Mouse (Mus musculus): ENCODE data around the gene Rnf123.

Rnf123 gene

DNA sequence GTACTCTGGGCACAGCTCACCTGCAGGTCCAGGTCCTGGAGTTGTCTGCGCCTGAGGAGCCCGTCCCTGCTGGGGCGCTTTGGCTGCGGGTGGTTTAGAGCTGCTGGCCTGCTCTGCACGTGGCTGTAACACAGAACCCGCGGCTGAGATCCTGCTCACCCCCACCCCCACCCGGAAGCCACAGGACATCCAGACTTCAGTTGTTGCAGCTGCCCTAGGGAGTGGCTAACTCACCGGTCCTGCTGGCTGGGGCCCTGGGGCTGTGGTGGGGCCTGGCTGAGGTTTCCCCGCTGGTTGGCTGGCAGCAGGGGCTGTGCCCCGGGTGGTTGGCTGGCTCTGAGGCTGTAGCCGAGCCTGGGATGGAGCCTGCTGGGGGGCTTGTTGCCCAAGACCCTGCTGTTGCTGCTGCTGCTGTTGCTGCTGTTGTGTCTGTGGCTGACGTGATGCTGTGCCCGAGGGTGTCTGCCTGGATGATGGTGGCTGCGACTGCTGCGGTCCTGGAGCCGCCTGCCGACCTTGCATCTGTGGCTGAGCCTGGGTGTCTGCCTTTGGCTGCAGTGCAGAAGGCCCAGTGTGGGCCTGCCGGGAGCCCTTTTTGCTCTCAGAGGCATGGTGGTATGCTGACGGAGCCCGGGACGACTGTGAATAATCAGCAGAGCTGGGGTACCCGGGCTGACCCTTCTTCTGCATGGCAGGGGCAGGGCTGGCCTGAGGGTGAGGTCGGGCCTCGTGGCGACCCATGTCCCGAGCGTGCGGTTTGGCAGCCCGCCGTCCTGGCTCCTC is 21.8 kb upstream of the Rnf123 start:
- CTCF ChIA-PET = no interaction called here

DNA sequence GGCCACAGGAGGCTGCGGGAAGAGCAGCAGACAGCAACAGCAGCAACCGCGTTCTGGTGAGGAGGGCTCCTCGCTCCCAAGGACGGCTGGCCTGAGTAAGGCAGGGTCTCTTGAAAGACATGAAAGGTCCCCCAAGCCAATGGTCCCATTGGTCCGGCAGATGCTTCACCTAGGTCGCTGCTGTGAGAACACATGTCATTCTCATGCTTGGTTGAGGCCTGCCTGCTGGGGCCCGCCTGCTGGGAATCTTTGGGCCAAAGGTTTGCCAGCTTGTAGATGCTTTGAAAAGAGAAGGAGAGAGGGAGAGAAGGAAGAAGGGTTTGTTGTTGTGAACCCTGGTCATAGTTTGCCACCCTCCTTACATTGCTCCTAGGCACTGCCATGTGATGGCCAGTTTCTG is 16.5 kb upstream of the Rnf123 start:
- CTCF ChIA-PET = no interaction called here

DNA sequence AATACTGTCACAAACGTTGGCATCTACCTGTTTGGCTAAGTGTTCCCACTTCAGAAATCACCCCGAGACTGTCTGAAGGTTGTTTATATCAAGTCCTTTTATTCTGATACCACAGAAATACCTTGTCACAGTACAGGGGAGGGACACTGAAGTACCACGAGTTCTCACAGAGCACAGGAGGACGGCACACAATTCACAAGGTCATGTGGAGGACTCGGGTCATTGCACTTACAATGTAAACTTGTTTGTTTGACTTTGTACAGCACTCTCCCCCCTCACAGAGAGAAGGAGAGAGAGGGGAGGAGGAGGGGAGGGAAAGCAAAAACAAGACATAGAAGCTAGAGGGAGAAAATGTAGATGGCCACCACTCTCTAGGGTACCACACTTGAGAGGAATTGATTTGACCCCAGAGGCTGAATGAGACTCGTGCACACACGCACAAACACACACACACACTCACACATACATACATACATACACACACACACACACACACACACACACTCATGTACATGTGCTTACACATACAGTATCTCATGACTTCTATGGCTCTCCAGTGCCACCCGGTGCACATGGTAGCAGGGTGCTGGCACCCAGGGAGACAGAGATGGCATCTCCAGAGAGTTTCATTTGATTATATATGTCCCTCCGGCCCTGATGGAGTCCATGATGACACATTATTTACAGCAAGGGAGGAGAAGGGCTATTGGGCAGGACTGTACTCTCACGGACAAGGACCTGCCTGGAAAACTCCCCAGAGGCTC is 13.0 kb upstream of the Rnf123 start:
- CTCF ChIA-PET = interaction anchor here (0.6 kb wide), 2 partner anchors 18 to 81 kb away, joined by 3 read pairs; no protein-coding TSS in a partner anchor

DNA sequence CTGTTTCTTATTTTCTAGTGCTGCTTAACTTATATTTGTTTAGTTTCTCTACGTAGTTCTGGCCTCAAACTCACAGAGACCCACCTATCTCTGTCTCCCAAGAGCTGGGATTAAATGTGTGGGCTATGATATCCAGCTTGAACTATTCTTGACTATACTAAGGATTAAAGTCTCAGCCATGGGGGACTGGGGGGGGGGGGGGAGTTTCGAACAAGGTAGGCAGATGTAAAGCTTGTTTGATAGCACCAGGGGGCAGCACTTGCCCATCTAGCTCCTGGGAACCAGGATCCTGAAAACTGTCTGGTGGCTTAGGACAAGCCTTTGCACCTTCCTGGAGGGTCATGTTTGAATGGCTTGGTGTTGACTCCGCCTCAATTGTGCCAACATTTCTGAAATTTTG is 12.4 kb upstream of the Rnf123 start:
- CTCF ChIA-PET = interaction anchor here (0.6 to 0.9 kb wide), 4 partner anchors 17 to 231 kb away, joined by 3 to 8 read pairs (median 3); no protein-coding TSS in a partner anchor

DNA sequence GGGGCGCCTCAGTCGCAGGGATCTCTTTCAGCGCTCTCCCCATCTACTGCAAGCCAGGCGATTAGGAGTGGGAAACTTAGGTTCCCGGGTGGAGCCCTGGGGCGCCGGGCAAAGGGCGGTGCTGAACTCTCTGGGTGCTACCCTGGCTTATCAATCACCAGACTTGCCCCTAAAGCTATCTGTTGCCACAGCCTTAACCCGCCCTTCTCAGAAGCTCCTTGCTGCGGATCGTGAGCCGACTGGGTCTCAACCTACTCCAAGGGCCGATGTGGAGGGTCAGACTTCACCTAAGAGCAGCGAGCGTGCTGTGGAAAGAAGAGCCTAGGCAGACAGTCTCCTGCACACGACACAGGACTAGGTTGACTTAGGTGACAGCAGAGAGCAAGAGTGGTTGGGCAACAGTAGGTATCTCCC is 11.9 kb upstream of the Rnf123 start:
- CTCF ChIA-PET = interaction anchor here (0.6 to 0.9 kb wide), 2 partner anchors 219 to 232 kb away, joined by 3 to 8 read pairs; no protein-coding TSS in a partner anchor

DNA sequence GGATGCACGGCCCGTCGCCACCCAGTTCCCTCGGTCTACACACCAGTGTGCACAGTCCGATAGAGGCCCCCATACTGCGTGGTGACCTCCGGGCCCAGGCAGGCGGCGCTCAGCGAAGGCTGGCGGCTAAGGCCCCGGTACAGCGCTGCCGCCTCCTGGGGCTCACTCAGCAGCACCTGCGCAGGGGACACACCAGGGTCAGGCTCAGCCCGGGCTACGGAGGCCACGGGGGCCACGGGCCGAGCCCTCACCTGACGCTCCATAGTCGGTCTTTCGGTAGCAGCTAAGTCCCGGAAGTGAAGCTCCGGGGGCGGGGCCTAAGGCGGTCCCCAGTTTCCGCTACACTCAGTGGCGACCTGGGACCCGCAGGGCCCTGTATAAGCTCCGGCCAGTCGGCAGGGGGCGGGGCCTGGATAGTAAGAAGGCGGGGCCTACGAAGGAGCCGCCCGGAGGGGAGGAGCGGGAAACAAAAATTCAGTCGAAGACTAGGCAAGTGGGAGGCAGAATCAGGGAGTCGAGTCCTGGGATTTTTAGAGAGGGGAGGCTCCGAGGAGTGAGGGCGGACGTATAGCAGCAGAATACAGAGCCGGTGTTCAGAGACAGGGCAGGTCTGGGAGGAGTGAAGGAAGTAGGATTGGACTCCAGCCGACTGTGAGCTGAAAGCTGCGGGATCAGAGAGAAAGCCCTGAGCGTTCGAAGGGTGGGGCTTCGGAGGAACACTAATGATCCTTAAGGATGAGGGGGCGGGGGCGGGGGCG is 11.2 kb upstream of the Rnf123 start, which contains the start of gene Apeh:
Gene Apeh, minus strand, starts transcription at position 423 of the 758 bp plus-strand sequence.
- CTCF ChIA-PET = no interaction called here

DNA sequence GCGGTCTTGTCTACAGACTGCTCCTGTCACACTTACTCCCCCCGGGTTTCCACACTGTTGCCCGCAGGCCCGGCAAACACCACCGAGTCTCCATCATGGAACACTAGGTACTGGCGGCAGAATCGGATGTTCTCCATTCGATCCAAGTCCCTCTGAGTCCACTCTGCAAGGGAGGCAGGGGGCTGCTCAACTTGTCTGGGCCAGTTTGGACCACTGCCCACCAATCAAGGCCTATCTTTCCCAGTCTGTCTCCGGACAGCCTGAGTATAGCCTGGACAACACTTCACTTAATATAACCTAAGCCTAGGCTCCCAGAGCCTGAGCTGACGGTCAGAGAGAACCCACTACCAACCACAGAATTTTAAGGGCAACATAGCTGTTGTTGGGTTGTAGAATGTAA is 10.4 kb upstream of the Rnf123 start:
- CTCF ChIA-PET = no interaction called here

DNA sequence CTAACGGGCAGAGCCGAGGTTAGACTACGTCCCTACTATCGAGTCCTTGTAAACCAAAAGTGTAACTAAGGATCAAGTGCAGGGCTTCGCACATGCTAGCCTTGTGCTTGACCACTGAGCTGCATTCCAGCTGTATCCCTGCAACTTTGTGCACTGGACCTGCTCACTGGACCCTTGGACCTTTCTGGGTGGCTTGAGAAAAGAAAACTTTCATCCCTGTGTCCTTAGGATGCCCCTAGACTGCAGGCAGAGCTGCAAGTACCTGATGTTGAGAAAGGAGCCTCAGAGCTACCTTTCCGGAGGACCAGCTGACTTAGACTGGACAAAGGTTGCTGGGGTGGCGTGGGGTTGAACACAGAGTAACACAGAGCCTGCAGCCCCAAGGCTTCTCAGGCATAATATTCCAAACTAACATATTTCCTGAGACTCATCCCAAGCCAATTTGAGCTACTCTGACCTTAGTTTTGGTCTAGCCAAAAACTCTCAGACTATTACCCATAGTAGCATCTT is 7.5 kb upstream of the Rnf123 start:
- CTCF ChIA-PET = no interaction called here

DNA sequence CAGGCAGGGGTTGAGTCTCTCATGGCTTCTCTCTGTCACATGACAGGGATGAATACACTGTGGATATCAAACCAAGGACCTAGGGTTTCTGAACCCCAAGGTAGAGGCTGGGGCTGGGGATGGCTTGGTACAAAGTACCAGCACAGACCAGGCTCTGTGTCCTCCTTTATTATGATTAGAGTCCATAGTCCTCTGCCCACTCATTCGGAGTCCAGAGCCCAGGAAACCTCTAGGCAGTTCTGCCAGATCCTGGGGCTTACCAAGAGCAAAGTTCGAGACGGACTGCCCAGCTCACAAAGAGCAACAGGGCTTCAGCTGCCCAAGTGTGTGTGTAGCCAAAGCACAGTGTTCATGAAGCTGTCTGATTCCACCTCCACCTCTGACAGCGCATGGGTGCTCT is 2.1 kb upstream of the Rnf123 start:
- CTCF ChIA-PET = no interaction called here

DNA sequence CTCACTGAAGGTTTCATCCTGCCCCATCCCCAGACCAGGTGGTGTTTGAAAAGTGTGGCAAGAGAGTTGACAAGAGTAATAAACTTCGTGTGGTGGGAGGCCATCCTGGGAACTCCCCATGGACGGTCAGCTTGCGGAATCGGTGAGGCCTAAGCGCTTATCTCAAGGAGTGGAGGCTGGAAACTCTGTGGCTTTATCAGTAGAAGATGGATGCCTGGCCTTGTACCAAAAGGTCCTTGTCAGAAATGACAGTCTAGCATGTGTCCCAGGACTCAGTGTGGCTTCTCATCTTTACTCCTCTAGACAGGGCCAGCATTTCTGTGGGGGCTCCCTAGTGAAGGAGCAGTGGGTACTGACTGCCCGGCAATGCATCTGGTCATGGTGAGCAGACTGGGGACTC is 415 bp upstream of the Rnf123 start:
- CTCF ChIA-PET = no interaction called here

DNA sequence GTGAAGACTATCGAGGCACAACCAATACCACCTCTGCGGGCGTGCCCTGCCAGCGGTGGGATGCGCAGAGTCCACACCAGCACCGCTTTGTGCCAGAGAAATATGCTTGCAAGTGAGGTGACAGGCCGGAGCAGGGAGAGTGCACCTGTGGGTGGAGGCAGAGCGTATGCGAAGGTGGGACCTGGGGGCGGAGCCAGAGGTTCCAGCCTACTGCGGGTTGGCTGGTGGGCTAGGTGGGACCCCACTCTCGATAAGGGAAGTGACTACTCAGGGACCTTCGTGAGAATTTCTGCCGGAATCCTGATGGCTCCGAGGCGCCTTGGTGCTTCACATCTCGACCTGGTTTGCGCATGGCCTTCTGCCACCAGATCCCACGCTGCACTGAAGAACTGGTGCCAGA is 597 bp downstream of the Rnf123 start:
- CTCF ChIA-PET = no interaction called here

DNA sequence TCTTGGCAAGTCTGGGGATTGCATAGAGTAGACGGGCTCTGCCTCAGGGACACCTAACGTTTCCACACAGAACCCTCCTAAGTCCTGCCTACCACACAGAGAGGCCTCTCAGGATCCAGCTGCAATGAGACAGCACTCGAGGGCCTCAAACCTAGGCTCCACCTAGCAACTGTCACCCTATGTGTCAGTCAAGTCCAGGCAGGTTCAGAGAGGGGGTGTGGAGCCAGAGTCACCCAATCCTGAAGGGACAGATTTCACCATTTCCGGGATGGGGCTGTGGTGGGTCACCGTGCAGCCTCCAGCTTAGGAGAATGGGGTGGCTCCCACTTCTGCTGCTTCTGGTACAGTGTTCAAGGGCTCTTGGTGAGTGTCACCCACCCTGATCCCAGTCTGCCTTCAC is 3.0 kb downstream of the Rnf123 start, which contains the start of gene Mst1:
Gene Mst1, plus strand, starts transcription at position 269 of the 400 bp plus-strand sequence.
- CTCF ChIA-PET = no interaction called here

DNA sequence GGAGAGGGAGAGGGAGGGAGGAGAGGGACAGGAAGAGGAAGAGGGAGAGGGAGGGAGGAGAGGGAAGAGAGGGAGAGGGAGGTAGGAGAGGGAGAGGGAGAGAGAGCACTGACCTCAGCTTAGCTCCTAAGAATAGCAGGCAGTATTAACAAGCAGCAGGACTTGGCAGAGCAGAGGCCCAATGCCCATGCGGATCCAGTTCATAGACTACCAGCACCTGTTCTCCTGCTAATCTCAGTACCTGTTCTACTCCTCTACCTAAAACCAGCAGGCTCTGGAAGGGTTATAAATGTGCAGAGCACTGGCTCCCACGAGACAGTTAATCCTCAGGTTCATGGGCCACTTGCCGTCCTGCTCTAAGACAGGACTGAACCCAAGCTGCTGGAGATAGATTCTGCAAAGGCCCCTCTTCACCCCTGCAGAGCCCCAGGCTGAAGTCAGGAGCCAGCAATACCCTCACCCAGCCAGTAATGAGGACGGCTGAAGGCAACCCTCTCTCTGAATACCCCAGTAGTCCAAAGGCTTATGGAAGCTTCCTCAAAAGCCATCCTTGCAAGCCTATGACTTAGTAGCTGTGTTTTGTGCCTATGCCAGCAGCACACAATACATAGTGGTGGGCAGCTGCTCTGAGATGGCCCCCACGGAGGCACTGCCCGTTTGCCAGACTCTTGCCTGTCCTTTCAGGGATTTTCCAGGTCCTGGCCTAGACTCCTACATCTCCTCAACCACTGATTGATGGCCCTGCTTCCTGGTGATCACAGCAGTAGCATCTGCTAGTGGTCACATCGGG is 9.8 kb downstream of the Rnf123 start:
- CTCF ChIA-PET = no interaction called here

DNA sequence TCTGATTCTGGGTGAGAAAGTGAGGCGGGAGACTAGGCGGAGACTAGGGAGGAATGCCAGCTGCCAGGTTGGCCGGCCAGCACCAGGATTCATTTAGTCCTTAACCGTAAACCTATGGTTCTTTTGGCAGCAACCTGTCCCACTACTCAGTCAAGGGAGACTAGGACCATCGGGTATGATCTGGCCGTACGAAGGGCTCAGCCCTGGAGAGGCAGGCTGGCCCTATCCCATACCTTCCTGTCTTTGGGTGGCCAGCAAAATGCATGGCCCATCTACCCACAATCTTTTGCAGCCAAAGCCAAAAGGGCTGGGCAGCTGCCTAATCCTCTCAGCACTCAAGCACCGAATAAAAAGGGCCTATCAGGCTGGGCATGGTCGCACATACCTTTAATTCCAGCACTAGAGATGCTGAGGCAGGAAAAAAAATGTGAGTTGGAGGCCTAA is 10.6 kb downstream of the Rnf123 start:
- CTCF ChIA-PET = no interaction called here

DNA sequence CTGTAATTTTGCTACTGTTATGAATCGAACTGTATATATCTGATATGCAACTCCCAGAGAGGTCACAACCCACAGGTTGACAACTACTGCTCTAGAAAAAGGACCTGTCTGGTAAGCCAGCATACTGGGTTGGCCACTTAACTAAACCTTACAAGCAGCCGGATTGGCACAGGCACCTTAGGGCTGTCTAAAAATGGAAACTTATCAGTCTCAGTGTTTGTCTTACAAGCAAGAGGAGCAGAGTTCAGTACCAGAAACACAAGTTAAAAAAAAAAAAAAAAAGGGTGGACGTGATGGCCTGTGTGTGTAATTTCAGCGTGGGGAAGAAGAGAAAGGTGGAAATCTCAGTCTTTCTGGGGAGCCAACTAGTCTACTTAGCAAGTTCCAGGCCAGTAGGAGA is 11.3 kb downstream of the Rnf123 start:
- CTCF ChIA-PET = no interaction called here

DNA sequence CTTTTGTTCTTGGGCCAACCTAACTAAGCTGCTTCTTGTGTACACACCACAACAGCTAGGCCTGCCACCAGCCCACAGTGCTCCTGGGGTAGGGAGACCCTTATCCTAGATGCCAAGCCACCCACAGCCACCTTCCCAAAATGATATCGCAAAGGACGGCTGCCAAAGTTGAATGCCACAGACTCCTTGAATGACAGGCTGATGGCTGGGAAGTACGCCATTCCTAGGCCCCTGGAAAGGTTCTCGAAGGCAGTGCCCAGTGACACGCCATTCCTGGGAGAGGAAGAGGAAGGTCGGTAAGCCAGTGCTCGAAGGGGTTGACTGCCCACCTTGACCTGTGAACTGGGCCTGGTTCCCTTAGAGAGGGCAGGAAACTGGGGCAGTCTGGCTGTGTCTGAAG is 13.6 kb downstream of the Rnf123 start:
- CTCF ChIA-PET = interaction anchor here (0.6 kb wide), 1 partner anchor 883 kb away, joined by 3 read pairs; no protein-coding TSS in a partner anchor

DNA sequence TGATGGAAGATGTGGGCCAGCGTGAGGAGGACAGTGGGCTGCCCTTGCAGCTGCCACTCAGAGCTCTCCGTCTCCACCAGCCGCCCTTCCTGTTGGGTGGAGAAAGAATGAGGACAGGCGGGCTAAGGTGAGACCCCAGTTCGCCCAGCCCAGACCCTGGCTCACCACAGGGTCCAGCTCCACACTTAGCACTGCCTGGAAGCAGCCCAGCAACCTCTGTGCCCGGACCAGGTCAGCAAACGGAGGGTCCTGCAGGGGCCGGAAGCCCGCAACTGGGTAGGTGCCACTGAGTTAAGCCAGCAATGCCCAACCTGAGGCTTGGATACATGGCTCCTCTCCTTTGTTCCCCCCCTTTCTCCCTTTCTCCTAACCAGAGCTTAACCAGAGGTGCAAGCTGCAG is 14.1 kb downstream of the Rnf123 start:
- CTCF ChIA-PET = no interaction called here

DNA sequence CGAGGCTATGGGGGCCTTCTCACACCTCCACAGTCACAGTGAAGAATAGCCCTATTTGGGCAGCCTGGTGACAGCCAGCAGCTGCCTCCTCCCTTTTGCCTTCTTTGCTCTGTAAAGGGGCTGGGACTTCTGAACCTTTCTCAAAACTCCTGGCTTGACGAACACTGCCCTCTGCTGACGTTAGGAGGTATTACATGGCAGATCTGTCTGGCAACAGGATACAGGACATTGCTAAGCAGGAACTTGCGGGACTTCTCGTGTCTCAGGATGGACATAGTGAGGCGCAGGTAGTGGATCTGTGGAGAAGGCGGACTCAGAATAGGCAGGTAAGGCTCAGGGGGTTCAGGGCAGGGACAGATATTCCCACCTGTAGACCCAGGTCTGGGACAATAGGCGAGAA is 15.2 kb downstream of the Rnf123 start:
- CTCF ChIA-PET = no interaction called here

DNA sequence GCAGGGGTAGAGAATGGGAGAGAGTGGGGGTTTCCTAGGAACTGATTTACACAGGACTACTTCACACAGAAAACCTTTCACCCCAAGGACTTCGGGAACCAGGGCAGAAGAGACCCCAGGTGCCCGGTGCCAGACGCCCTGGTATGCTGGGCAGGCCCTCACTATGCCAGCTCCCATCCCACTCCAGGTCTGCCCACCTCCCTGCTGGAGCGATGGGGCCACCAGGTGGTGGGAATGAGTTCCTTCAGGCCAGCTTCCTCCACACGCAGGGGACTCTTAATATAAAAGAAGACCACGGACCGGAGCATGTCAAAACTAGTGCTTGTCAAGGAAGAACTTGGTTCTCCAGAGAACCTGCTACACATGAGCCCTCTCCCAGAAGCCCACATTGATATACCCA is 15.9 kb downstream of the Rnf123 start:
- CTCF ChIA-PET = interaction anchor here (0.7 kb wide), 1 partner anchor 143 kb away, joined by 3 read pairs; no protein-coding TSS in a partner anchor

DNA sequence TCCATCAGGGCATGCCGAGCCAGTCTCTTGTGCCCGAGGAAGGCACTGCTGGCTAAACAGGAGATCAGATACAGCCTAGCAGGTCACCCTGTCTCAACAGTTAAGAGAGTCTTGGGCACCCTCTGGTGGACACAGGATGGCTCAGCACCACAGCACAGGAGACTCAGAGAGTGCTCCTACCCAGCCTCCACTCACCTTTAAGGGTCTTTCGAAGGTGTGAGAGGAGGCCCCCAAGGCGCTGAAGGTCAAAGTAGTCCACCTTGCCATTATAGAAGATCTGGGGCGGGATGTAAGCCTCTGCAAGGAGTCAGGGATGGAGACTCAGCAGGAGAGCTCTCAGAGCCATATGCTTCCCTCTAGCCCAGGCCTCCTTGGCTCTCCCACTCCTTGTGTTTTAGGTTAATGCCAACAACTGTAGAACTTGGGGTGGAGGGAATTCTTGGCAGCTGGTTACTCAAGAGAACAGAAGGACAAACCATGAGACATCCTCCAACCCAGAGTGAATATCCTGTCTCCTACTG is 17.6 kb downstream of the Rnf123 start:
- CTCF ChIA-PET = interaction anchor here (0.9 kb wide), 1 partner anchor 95 kb away, joined by 3 read pairs; no protein-coding TSS in a partner anchor

DNA sequence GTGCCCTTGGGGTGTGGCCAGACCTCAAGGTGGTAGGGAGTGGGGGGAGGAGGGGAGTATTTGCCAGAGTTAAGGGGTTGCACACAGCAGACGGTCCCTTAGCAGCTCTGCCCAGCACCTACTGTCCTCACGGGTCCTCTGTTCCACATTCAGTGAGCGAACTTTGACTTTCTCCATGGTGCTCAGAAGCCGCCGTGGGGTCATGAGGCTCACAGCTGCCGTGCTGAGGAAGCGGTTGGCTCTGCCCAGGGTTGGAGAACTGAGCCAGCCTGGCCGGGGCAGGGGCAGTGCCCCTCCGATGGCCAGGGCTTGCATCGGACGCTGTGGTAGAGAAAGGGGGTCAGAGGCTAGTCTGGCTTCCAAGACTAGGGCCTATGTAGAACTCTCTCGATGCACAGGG is 19.8 kb downstream of the Rnf123 start:
- CTCF ChIA-PET = no interaction called here

Data from spleen, embryonic (tissue).